Mouse (Mus musculus) adrenal gland (tissue): ENCODE measurements around the gene Defb48.

Experiments used
- intact Hi-C: fragments of 180-260 bp; cut with DNase I; formaldehyde crosslinking; loops from one replicate; pipeline ENCODE4 v1.15.1; 2025

Gene Defb48

GRCm38 (mm10) chr14:62936631-62937380 lies 47.5 kb downstream of the Defb48 start:
- intact Hi-C loops = loop anchor here (2.0 to 5.0 kb wide), 2 partner anchors 58 to 100 kb away; partner anchors contain the start of gene Wdfy2

DNA sequence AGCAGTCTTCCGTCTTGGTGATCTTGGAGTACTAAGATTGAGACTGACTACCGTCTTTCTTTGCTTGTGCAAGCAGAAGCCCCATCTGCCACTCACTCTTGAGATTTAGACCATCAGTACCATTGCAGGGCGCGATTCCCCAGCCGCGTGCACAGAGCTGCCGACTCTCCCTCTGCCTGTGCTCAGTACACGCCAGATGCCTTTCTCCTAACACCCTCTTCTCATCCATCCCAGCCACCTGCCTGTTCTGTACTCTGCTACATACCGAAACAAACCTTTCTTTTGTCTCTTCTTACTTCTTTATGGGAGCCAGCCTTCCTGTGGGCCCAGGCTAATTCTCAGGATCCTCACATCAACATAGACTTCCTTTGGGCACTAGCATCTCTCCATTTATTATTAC lies 48.9 kb downstream of the Defb48 start:
- intact Hi-C loops = loop anchor here (5.0 kb wide), 1 partner anchor 98 kb away; the partner anchor contains the start of gene Wdfy2

- intact Hi-C loops = no loop called here
Measured at GRCm38 (mm10) chr14:62928101-62928541, 56.2 kb downstream of the Defb48 start.
